Mouse (Mus musculus) forebrain, embryonic 11.5 days (tissue): ENCODE data around the gene Slc25a54. TPM values are rescaled to one million over a fixed set of nuclear protein-coding genes. Genes with fewer than 3 reads are reported as not detected.

Source experiments
- ATAC-seq: fragments of 200-750 bp; cut with Nextera tagmentation; replicated peaks from 2 replicates; pipeline ENCODE4 v1.8.0; 2017; ENCODE audit warnings: moderate TSS enrichment; ENCODE audit not compliant: low FRiP score
- DNase-seq: peaks from one replicate; pipeline ENCODE4 v3.0.0-alpha.2; 2017; ENCODE audit warnings: low spot score
- H3K27ac ChIP-seq: fragments of 300-500 bp; sonication (generic); 2 replicates; pipeline ENCODE4 v1.5.1; 2014; ENCODE audit warnings: low read depth, low read length
- H3K27me3 ChIP-seq: fragments of 300-500 bp; sonication (generic); 2 replicates; pipeline ENCODE4 v1.6.1; 2014; ENCODE audit warnings: mild to moderate bottlenecking, low read length, mixed read lengths; ENCODE audit not compliant: control insufficient read depth, insufficient read depth
- H3K36me3 ChIP-seq: fragments of 300-500 bp; sonication (generic); 2 replicates; pipeline ENCODE4 v1.6.1; 2014; ENCODE audit warnings: mild to moderate bottlenecking, low read length, moderate library complexity, mixed read lengths; ENCODE audit not compliant: control insufficient read depth, insufficient read depth
- H3K4me1 ChIP-seq: fragments of 300-500 bp; sonication (generic); replicated peaks from 2 replicates; pipeline ENCODE4 v1.6.1; 2014; ENCODE audit warnings: low read length, mixed read lengths; ENCODE audit not compliant: control insufficient read depth, insufficient read depth
- H3K4me2 ChIP-seq: fragments of 300-500 bp; sonication (generic); 2 replicates; pipeline ENCODE4 v1.6.1; 2014; ENCODE audit warnings: low read depth, mild to moderate bottlenecking, low read length, moderate library complexity, mixed read lengths; ENCODE audit not compliant: severe bottlenecking
- H3K4me3 ChIP-seq: fragments of 300-500 bp; sonication (generic); 2 replicates; pipeline ENCODE4 v1.5.1; 2014; ENCODE audit warnings: low read depth, low read length
- H3K9ac ChIP-seq: fragments of 300-500 bp; sonication (generic); 2 replicates; pipeline ENCODE4 v1.6.1; 2014; ENCODE audit warnings: low read length
- H3K9me3 ChIP-seq: fragments of 300-500 bp; sonication (generic); 2 replicates; pipeline ENCODE4 v1.6.1; 2016; ENCODE audit warnings: low read length, mixed read lengths; ENCODE audit not compliant: control insufficient read depth
- WGBS: fragments of 180-500 bp; shearing (Covaris S2); extraction: QIAGEN DNeasy Blood & Tissue Kit; methylation state at CpG from one replicate; pipeline ENCODE4 v1.1.7; 2014; 5-methylcytosine and 5-hydroxymethylcytosine counted together
- polyA plus RNA-seq: library from polyadenylated mRNA; unstranded; fragments of >200 nt; fragmentation: Nextera tagmentation; extraction: Ambion mirVana; gene quantifications from 2 replicates; pipeline ENCODE4 v1.2.1, GENCODE M21; 2014

Gene Slc25a54
- polyA plus RNA-seq, 1 experiment from 2014 or later: not detected

DNA sequence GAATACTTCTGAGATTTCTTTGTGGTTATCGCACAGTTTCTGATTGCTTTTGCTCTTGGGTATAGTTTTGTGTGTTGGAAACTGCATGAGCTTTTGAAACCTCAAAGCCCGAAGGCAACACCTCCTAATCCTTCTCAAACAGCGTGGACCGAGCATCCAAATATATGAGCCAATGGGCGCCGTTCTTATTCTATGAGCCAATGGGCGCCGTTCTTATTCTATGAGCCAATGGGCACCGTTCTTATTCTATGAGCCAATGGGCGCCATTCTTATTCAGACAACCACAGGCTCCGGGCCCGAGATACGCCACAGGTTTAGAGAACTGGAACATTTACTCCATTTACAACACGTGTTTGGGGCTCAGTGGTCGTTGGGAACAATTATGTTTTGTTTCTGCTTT, 53.8 kb downstream of the Slc25a54 start:
- no peaks in the 10 kb centered on the region for H3K9me3 ChIP-seq
- H3K27me3 ChIP-seq: no peaks in the 10 kb centered on the region
- H3K4me2 ChIP-seq: no peak overlapping the region
- no peak overlapping the region for H3K27ac ChIP-seq
- no peaks in the 10 kb centered on the region for H3K4me1 ChIP-seq
- H3K4me3 ChIP-seq: no peak overlapping the region
- no peak for ATAC-seq
- H3K9ac ChIP-seq: no peak overlapping the region
- H3K36me3 ChIP-seq: no peaks in the 10 kb centered on the region; the same call in 1 of the 2 replicates
- no peak for DNase-seq
- WGBS: 93% methylated on average over 15 of the region's 15 CpGs

DNA sequence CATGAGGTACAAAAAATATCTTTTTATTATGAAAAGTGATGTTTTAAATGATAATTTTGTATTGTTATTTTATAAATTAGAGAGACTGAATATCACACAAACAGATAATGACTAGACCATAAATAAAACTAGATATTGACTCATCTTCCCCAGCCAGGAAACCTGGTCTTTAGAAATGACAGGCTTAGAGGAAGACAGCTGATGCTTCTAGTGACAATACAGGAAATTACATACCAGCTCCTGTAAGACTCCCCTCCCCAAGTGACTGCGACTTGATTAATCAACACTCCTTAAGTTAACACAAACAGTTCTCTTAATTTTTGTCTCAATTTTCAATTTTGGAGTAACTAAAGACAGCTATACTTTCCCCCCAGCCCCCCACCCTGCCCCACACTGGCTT, 55.1 kb downstream of the Slc25a54 start:
- DNase-seq (no peak), ATAC-seq (no peak)
- 97% methylated on average over 1 of the region's 1 CpGs for WGBS

DNA sequence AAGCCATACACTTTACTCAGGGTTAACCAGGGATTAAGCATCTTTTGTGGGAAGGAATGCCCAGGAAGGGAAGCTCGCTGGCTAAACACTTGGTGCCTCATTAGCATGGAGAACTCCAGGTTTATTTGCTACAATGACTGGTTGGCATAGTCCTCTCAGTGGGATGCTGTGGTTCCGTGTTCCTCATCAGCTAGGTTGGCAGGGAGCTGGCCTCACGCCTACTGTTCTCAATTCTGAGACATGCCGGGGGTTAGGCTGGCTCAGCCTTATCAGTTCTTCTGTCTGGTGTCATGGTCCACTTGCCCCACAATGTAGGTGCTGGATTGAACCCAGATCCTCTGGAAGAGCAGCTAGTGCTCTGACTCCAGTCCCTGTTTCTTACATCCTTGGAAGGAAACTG, 72.3 kb downstream of the Slc25a54 start:
- H3K4me2 ChIP-seq: no peak overlapping the region
- H3K36me3 ChIP-seq: no peaks in the 10 kb centered on the region
- H3K4me1 ChIP-seq: no peaks in the 10 kb centered on the region
- DNase-seq: no peak
- H3K9ac ChIP-seq: no peak overlapping the region
- 77% methylated on average over 4 of the region's 4 CpGs for WGBS
- no peak for ATAC-seq
- no peak overlapping the region for H3K27ac ChIP-seq
- H3K9me3 ChIP-seq: no peaks in the 10 kb centered on the region
- H3K4me3 ChIP-seq: no peak overlapping the region
- H3K27me3 ChIP-seq: no peaks in the 10 kb centered on the region

More for the DNA sequence above, 55.1 kb downstream of the Slc25a54 start:
- H3K36me3 ChIP-seq: no peaks in the 10 kb centered on the region; the same call in 1 of the 2 replicates
- no peak overlapping the region for H3K4me2 ChIP-seq
- no peak overlapping the region for H3K9ac ChIP-seq
- no peaks in the 10 kb centered on the region for H3K4me1 ChIP-seq
- H3K27ac ChIP-seq: no peak overlapping the region
- no peaks in the 10 kb centered on the region for H3K27me3 ChIP-seq
- no peaks in the 10 kb centered on the region for H3K9me3 ChIP-seq
- H3K4me3 ChIP-seq: no peak overlapping the region

DNA sequence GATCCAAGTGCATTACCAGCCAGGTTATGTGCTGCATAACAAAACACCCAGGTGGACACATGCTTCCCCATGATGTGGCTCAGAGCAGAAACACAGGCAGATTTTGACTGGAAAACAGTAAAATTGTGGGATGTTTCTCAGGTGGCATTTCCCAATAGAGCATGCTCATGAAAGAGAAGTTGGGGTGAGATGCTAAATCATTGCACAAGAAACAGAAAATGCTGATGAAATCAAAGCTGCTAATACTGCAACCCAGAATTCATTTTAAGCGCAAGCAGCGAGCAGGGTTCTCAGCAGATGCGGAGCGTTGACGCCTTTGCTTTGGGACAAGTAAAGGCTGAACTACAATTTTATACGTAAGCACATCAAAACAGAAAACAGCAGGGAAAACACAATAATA, 73.1 kb downstream of the Slc25a54 start:
- no peaks in the 10 kb centered on the region for H3K27me3 ChIP-seq
- no peaks in the 10 kb centered on the region for H3K9me3 ChIP-seq
- H3K9ac ChIP-seq: no peak overlapping the region
- no peak overlapping the region for H3K4me2 ChIP-seq
- no peak overlapping the region for H3K4me3 ChIP-seq
- DNase-seq: no peak
- 96% methylated on average over 6 of the region's 6 CpGs for WGBS
- no peaks in the 10 kb centered on the region for H3K36me3 ChIP-seq
- H3K4me1 ChIP-seq: no peaks in the 10 kb centered on the region
- H3K27ac ChIP-seq: no peak overlapping the region
- no peak for ATAC-seq

DNA sequence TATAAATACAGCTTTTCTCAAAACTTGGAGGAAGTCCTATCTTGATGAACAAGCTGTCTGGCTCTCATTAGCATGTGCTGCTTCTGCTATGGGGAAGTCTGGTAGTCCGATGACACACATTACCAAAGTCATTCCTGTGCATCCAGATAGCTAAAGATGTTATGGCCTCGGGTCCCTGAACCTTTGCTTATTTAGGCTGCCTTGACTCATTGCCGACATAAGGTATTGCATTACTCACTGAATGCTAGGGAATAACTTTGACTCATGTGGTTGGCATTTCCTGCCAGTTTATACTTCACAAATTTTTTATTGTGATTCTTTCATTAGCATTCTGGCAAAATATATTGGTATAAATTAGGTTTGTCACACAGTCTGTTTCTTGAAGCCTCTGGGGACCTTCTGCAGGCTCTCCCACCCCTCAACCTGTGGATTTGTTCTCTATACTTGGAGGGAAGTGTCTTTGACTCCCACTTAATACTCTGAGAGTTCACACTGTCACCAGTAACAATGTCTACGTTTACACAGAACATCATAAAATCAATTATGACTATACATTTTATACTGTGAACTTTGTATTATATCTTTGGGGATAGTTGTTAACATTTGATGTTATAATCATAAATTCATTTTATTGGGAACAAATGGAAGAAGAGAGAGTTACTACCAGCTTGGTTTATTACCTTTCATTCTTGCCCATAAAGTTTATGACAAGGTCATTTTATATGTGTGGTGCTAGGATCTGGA, 75.8 kb downstream of the Slc25a54 start:
- Histone ChIP-seq H3K4me1 (no peaks in the 10 kb centered on the region), H3K27ac (no peak overlapping the region), H3K4me3 (no peak overlapping the region), H3K9me3 (no peaks in the 10 kb centered on the region), H3K36me3 (no peaks in the 10 kb centered on the region), H3K27me3 (no peaks in the 10 kb centered on the region), H3K9ac (no peak overlapping the region), H3K4me2 (no peak overlapping the region)
- ATAC-seq: no peak
- WGBS: 86% methylated on average over 4 of the region's 4 CpGs
- no peak for DNase-seq

DNA sequence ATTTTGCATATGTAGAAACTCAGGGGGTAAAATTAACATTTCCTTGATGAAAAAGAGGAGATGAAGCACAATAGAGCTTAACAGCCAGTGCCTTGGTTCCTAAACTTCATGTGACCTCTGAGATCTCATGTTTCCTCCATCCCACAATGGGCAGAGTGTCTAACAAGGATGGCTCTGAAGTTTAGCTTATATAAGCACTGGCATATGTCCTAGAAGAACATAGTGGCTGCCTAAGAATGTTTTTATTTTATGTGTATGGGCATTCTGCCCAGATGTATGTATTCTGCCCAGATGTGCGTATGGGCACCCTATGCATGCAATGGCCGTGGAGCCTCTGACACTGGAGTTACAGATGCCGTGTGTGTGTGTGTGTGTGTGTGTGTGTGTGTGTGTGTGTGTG, 77.2 kb downstream of the Slc25a54 start:
- H3K27me3 ChIP-seq: no peaks in the 10 kb centered on the region
- no peak overlapping the region for H3K4me2 ChIP-seq
- DNase-seq: no peak
- H3K4me3 ChIP-seq: no peak overlapping the region
- ATAC-seq: no peak
- H3K9ac ChIP-seq: no peak overlapping the region
- no peaks in the 10 kb centered on the region for H3K4me1 ChIP-seq
- no peak overlapping the region for H3K27ac ChIP-seq
- no peaks in the 10 kb centered on the region for H3K9me3 ChIP-seq
- H3K36me3 ChIP-seq: no peaks in the 10 kb centered on the region
- 95% methylated on average over 3 of the region's 3 CpGs for WGBS

DNA sequence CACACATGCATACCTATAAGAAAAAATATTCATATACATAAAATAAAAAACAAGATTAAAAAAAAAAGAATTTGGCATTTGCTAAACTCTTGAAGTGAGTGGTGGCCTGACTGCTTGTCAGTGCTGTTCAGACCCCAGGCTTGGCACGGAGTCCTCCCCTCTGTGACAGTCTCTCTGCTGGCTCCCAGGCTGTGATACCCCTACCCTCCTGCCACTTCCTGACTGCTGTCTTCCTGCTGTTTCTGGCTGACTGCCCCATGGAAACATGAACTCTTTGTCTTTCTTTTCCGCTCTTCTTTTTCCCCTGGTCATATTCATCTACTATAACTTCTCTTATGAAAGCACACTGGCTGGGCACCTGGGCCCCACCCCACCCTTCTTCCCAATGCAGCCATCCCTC, 83.8 kb downstream of the Slc25a54 start:
- DNase-seq: no peak
- H3K4me2 ChIP-seq: no peak overlapping the region
- H3K27ac ChIP-seq: no peak overlapping the region
- H3K4me1 ChIP-seq: no peaks in the 10 kb centered on the region
- no peak overlapping the region for H3K9ac ChIP-seq
- H3K27me3 ChIP-seq: no peaks in the 10 kb centered on the region
- ATAC-seq: no peak
- no peaks in the 10 kb centered on the region for H3K9me3 ChIP-seq
- no peaks in the 10 kb centered on the region; the same call in 1 of the 2 replicates for H3K36me3 ChIP-seq
- WGBS: 90% methylated on average over 2 of the region's 2 CpGs
- H3K4me3 ChIP-seq: no peak overlapping the region

DNA sequence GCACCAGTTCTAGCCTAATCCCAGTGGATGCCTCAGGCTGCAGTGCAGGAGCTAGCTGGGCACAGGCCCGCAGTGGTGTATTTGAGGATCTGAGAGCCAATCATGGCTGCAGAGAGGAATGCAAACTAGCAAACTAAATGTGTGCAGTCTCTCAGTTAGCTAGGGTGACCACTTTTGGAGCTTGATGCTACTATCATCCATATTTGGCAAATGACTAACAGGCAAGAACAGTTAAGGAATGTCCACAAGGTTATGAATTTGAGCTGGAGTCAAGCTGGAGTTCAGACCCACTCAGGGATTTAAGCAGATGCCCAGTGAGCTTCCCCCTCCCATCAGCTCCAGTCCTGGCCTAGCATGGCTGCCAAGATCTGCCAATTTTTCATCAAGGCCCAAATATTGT, 84.4 kb downstream of the Slc25a54 start:
- no peak overlapping the region for H3K4me3 ChIP-seq
- DNase-seq (no peak), ATAC-seq (no peak)
- H3K36me3 ChIP-seq: no peaks in the 10 kb centered on the region; the same call in 1 of the 2 replicates
- H3K9me3 ChIP-seq: no peaks in the 10 kb centered on the region
- H3K4me1 ChIP-seq: no peaks in the 10 kb centered on the region
- H3K9ac ChIP-seq: no peak overlapping the region
- no peaks in the 10 kb centered on the region for H3K27me3 ChIP-seq
- 88% methylated on average over 1 of the region's 1 CpGs for WGBS
- no peak overlapping the region for H3K4me2 ChIP-seq
- H3K27ac ChIP-seq: no peak overlapping the region

DNA sequence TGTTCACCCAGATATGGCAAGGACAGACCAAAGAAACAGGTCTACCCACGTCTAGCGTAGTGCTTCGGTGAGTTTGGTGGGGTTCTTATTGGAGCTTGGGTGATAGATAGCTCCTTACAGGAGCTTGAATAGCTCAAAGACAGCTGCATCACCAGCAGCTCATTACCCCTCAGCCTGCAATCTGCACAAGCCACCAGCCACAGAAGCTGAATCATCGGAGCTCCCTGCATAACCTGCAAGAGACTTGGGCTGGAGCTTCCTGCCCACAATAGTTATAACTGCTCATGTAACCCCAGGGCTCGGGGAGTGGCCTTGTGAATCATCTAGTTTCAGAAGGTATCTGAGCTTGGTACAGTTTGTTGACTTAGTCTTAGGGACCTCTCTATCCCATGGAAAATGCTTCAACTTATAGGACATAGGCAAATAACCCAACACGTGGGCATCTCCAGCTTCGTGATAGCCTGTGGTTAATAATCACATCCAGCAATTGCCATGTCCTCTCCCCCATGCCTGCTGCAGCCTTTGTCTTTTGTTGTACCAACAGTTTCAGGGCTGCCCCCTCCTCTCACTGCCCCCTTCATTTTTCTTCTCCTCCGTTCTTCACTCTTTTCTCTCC, 85.1 kb downstream of the Slc25a54 start:
- ATAC-seq: no peak
- H3K27me3 ChIP-seq: no peaks in the 10 kb centered on the region

More for the DNA sequence above, 85.1 kb downstream of the Slc25a54 start:
- no peak overlapping the region for H3K4me3 ChIP-seq
- no peak for DNase-seq
- H3K4me2 ChIP-seq: no peak overlapping the region
- H3K4me1 ChIP-seq: no peaks in the 10 kb centered on the region
- H3K9ac ChIP-seq: no peak overlapping the region
- no peaks in the 10 kb centered on the region for H3K9me3 ChIP-seq
- no peak overlapping the region for H3K27ac ChIP-seq
- no peaks in the 10 kb centered on the region; the same call in 1 of the 2 replicates for H3K36me3 ChIP-seq
- 95% methylated on average over 8 of the region's 8 CpGs for WGBS
